Mouse (Mus musculus) kidney, postnatal 0 days (tissue): ENCODE results near the gene Olfr312. TPM values are rescaled to one million over a fixed set of nuclear protein-coding genes. Genes with fewer than 3 reads are reported as not detected.

Experiments used
- ATAC-seq: fragments of 200-750 bp; cut with Nextera tagmentation; replicated peaks from 2 replicates; pipeline ENCODE4 v1.8.0; 2017; ENCODE audit warnings: low read depth, moderate number of reproducible peaks, moderate TSS enrichment, moderate library complexity; ENCODE audit not compliant: low FRiP score
- DNase-seq: peaks from one replicate; pipeline ENCODE4 v3.0.0-alpha.2; 2016; ENCODE audit warnings: low spot score
- H3K27ac ChIP-seq: fragments of 300-500 bp; sonication (generic); 2 replicates; pipeline ENCODE4 v1.5.1; 2014; ENCODE audit warnings: mild to moderate bottlenecking
- H3K27me3 ChIP-seq: fragments of 300-500 bp; sonication (generic); 2 replicates; pipeline ENCODE4 v1.6.1; 2014; ENCODE audit warnings: low read length, mixed read lengths; ENCODE audit not compliant: insufficient read depth
- H3K36me3 ChIP-seq: fragments of 300-500 bp; sonication (generic); 2 replicates; pipeline ENCODE4 v1.6.1; 2014; ENCODE audit warnings: low read length, mixed read lengths; ENCODE audit not compliant: insufficient read depth
- H3K4me1 ChIP-seq: fragments of 300-500 bp; sonication (generic); replicated peaks from 2 replicates; pipeline ENCODE4 v1.6.1; 2014; ENCODE audit warnings: antibody characterized with exemption, low read length, mixed read lengths; ENCODE audit not compliant: insufficient read depth
- H3K4me2 ChIP-seq: fragments of 300-500 bp; sonication (generic); 2 replicates; pipeline ENCODE4 v1.6.1; 2014; ENCODE audit warnings: mild to moderate bottlenecking, low read length, moderate library complexity, mixed read lengths
- H3K4me3 ChIP-seq: fragments of 300-500 bp; sonication (generic); replicated peaks from 2 replicates; pipeline ENCODE4 v1.5.1; 2014; ENCODE audit warnings: low read depth, low read length
- H3K9ac ChIP-seq: fragments of 300-500 bp; sonication (generic); 2 replicates; pipeline ENCODE4 v1.6.1; 2014; ENCODE audit warnings: low read depth, low read length
- H3K9me3 ChIP-seq: fragments of 300-500 bp; sonication (generic); replicated peaks from 2 replicates; pipeline ENCODE4 v1.6.1; 2016; ENCODE audit warnings: low read length, inconsistent platforms, mixed read lengths
- CTCF ChIP-seq: IDR thresholded peaks from 2 replicates; pipeline ENCODE4 v1.5.1; 2016; ENCODE audit warnings: antibody characterized with exemption, low read depth, mild to moderate bottlenecking, moderate library complexity
- WGBS: fragments of 180-500 bp; shearing (Covaris S2); extraction: QIAGEN DNeasy Blood & Tissue Kit; methylation state at CpG from one replicate; pipeline ENCODE4 v1.1.7; 2014; 5-methylcytosine and 5-hydroxymethylcytosine counted together
- polyA plus RNA-seq: library from polyadenylated mRNA; unstranded; fragments of >200 nt; fragmentation: Nextera tagmentation; extraction: Ambion mirVana; gene quantifications from 2 replicates; pipeline ENCODE4 v1.2.1, GENCODE M21; 2015

Olfr312 gene
- polyA plus RNA-seq, 1 experiment from 2014 or later, result not detected

DNA sequence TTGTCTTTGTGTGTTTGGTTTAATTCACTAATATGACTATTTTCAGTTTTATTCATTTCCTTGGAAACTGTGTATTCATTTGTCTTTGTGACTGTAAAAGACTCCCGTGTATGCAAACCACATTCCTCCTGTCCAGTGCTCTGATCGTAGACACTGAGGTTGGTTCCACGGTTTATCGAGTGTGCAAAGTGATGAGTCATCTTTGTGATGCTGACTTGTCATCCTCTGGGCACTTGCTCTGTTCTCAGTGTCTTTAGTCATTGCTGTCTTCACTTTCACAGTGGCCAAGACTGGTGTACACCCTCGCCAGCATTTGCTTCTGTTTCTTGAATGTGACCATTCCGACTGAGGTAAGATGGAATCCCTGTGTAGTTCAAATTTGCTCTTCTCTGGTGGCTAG lies 38.4 kb upstream of the Olfr312 start:
- no peak for ATAC-seq
- H3K9me3 ChIP-seq, result no peaks in the 10 kb centered on the region
- TF ChIP-seq CTCF, result no peak
- WGBS, result 68% methylated on average over 6 of the region's 6 CpGs
- no peak overlapping the region for H3K4me3 ChIP-seq
- no peaks in the 10 kb centered on the region for H3K36me3 ChIP-seq
- no peak overlapping the region for H3K9ac ChIP-seq
- H3K27me3 ChIP-seq, result no peaks in the 10 kb centered on the region
- DNase-seq, result no peak
- H3K4me1 ChIP-seq, result no peaks in the 10 kb centered on the region
- H3K4me2 ChIP-seq, result no peak overlapping the region
- no peak overlapping the region for H3K27ac ChIP-seq

DNA sequence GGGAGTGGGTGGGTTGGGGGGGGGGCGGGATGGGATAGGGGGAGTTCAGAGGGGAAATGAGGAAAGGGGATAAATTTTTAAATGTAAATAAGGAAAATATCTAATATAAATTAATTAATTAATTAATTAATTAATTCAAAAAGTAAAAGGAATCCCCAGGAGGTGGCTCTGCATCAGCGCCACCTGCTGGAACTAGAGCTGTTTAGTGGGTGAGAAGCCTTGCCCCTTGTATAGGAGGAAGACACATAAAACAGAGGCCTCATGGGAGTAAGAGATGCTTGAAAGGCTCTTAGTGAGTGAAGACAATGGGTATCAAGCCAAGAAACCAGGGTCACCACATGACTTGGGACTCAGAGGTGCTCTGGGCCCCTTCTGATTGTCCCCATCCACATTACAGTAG lies 33.2 kb upstream of the Olfr312 start:
- no peak overlapping the region for H3K4me2 ChIP-seq
- WGBS, result 87% methylated on average over 2 of the region's 2 CpGs
- no peak overlapping the region for H3K27ac ChIP-seq
- no peaks in the 10 kb centered on the region for H3K36me3 ChIP-seq
- H3K4me1 ChIP-seq, result no peaks in the 10 kb centered on the region
- DNase-seq (no peak), ATAC-seq (no peak)
- no peak for TF ChIP-seq CTCF
- no peaks in the 10 kb centered on the region for H3K27me3 ChIP-seq
- no peak overlapping the region for H3K9ac ChIP-seq
- H3K9me3 ChIP-seq, result no peaks in the 10 kb centered on the region
- H3K4me3 ChIP-seq, result no peak overlapping the region

DNA sequence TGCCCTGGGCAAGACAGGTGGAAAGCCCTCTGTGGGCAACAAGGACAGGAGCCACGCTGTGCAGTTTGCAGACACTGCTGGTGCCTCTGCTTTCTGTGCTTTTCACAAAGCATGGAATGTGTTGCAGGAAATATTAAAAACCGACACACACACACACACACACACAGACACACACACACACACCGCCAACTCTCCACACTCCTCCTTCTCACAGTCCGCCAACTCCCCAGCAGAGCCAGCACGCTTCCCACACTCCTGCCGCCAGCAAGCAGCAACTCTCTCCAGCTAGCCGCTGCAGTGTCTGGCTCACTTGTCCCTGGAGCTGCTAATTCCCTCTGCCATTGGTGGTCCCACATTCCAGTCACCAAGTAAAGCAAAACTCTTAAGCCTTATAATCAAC lies 32.2 kb upstream of the Olfr312 start:
- Histone ChIP-seq H3K9me3 (no peaks in the 10 kb centered on the region), H3K4me3 (no peak overlapping the region), H3K27ac (no peak overlapping the region), H3K4me1 (no peaks in the 10 kb centered on the region), H3K27me3 (no peaks in the 10 kb centered on the region), H3K9ac (no peak overlapping the region), H3K36me3 (no peaks in the 10 kb centered on the region), H3K4me2 (no peak overlapping the region)
- DNase-seq (no peak), ATAC-seq (no peak)
- WGBS, result 79% methylated on average over 7 of the region's 7 CpGs
- no peak for TF ChIP-seq CTCF

DNA sequence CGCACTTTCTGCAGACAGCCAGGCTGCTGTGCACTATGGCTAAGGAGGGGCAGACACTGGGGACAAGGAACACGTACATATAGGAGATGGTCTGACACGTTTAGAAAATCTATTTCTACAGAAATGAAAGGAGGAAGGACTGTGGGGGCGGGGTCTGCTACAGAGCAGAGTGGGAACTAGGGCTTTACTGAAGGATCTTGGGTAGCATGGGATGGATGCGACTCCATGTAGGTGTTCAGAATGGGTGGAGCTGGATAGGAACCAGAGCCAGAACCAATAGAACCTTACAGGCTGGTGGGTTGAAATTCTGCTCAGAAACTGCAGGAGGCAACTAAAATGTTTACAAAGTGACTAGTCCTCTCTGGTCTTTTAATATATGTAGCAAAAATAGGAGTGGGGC lies 29.3 kb upstream of the Olfr312 start:
- Histone ChIP-seq H3K9me3 (no peaks in the 10 kb centered on the region), H3K9ac (no peak overlapping the region), H3K4me1 (no peaks in the 10 kb centered on the region), H3K4me3 (no peak overlapping the region), H3K27me3 (no peaks in the 10 kb centered on the region), H3K27ac (no peak overlapping the region), H3K4me2 (no peak overlapping the region), H3K36me3 (no peaks in the 10 kb centered on the region)
- no peak for TF ChIP-seq CTCF
- no peak for DNase-seq
- no peak for ATAC-seq
- WGBS, result 76% methylated on average over 5 of the region's 5 CpGs

DNA sequence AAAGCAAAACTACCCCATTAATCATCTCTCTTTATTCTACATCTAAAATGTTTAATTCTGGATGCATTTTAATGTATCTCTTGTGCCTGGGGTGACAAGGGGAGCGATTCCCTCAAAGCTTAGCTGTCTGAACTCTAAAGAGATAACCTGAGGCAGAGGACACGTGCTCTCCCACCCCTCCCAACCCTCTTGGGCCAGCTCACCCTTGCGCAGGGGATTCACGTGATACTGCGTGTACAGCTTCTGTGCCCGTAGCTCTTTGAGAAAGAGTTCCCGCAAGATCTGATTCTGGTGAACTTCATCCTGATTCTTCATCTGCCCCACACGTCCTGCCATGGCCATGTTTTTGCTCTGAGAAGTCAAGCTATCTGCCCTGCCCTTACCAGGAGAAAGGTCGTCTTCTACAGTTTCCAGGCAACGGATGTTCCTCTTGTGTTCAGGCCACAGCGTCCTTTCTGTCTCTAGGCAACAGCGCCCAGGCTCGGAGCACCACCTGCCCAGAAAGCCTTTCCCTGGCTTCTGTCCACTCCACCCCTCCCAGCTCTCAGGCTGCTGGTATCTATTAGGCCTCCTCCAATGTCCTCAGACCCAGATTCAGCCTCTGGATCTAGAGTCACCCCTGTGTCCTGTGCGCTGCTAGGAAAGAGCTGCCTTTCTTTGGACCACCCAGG lies 27.3 kb upstream of the Olfr312 start, which contains the start of gene Fam183b:
TSS of gene Fam183b (minus strand) at position 403 of the 671 bp plus-strand sequence.
- no peaks in the 10 kb centered on the region for H3K9me3 ChIP-seq
- DNase-seq, result peak; percentile 5

DNA sequence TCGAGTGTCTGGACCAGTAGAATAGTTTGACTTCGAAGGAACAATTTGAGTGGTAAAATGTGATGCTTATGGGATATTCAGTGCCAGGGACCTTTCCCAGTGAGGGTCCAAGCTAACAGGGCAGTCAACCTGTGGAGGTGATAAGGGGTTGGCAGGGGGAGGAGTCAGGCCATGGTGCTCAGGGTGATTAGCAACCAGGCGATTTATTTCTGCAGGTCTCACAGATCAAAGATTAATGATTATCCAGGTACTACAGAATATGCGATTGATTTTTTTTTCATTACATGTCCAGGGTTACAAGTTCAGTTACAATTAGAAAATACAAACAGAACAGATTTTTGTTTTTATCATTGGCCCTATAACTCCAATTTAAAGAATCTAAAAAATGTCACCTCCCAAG lies 25.2 kb upstream of the Olfr312 start:
- TF ChIP-seq CTCF, result no peak
- 60% methylated on average over 4 of the region's 4 CpGs for WGBS
- no peaks in the 10 kb centered on the region for H3K4me1 ChIP-seq
- H3K36me3 ChIP-seq, result no peaks in the 10 kb centered on the region
- no peak overlapping the region for H3K4me2 ChIP-seq
- no peak overlapping the region for H3K4me3 ChIP-seq
- DNase-seq, result no peak
- no peaks in the 10 kb centered on the region for H3K9me3 ChIP-seq
- no peaks in the 10 kb centered on the region for H3K27me3 ChIP-seq
- no peak for ATAC-seq
- H3K9ac ChIP-seq, result no peak overlapping the region
- H3K27ac ChIP-seq, result no peak overlapping the region

More for the DNA sequence above, 27.3 kb upstream of the Olfr312 start, which contains the start of gene Fam183b:
- Histone ChIP-seq H3K27me3 (no peaks in the 10 kb centered on the region), H3K27ac (no peak within 1 kb of the TSS), H3K36me3 (no peaks in the 10 kb centered on the region), H3K4me2 (no peak within 1 kb of the TSS), H3K4me3 (no peak within 1 kb of the TSS), H3K9ac (no peak within 1 kb of the TSS), H3K4me1 (no peaks in the 10 kb centered on the region)
- no peak for ATAC-seq
- WGBS, result 35% methylated on average over 14 of the region's 14 CpGs
- no peak for TF ChIP-seq CTCF

DNA sequence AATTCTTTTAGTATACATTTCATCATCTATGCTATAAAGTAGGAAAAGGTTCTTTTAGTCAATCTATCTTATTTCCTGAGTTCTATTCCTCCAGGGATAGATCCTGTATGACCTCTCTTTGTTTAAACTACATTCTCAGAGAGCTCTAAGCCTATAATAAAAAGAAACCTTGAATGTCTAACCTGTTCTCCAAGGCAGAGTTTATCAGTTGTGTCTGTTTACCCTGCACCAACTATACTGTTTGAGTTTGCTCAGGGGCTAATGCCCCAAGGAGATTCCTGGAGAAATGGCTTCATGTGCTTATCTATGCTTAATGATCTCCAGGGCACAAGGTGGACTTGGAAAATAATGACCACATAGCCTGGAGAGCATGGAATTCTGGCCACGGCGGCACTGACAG lies 24.6 kb upstream of the Olfr312 start:
- Histone ChIP-seq H3K27ac (no peak overlapping the region), H3K36me3 (no peaks in the 10 kb centered on the region), H3K4me2 (no peak overlapping the region), H3K4me3 (no peak overlapping the region), H3K4me1 (no peaks in the 10 kb centered on the region), H3K9me3 (no peaks in the 10 kb centered on the region), H3K27me3 (no peaks in the 10 kb centered on the region), H3K9ac (no peak overlapping the region)
- TF ChIP-seq CTCF, result no peak
- DNase-seq, result no peak
- 51% methylated on average over 2 of the region's 2 CpGs for WGBS
- ATAC-seq, result no peak
